Mouse (Mus musculus) small intestine, adult 2 months (tissue): ENCODE results near the gene Top2a. TPM values are rescaled to one million over a fixed set of nuclear protein-coding genes. Genes with fewer than 3 reads are reported as not detected.

Experiments used
- H3K27ac ChIP-seq: fragments of 200-500 bp; 2 replicates; pipeline ENCODE4 v1.5.1; 2012; ENCODE audit warnings: low read depth, low read length, control low read depth, inconsistent platforms; ENCODE audit not compliant: insufficient read depth
- H3K27me3 ChIP-seq: fragments of 200-500 bp; 2 replicates; pipeline ENCODE4 v1.6.1; 2012; ENCODE audit warnings: mild to moderate bottlenecking, moderate library complexity, low read length, inconsistent platforms; ENCODE audit not compliant: control insufficient read depth, insufficient read depth
- H3K36me3 ChIP-seq: fragments of 200-500 bp; 2 replicates; pipeline ENCODE4 v1.6.1; 2012; ENCODE audit warnings: mild to moderate bottlenecking, low read length, control low read depth, inconsistent platforms; ENCODE audit not compliant: control insufficient read depth, insufficient read depth
- H3K4me1 ChIP-seq: fragments of 200-500 bp; 2 replicates; pipeline ENCODE4 v1.6.1; 2012; ENCODE audit warnings: low read length, inconsistent platforms, mixed read lengths; ENCODE audit not compliant: control insufficient read depth, insufficient read depth, insufficient read length
- H3K4me3 ChIP-seq: fragments of 200-500 bp; 2 replicates; pipeline ENCODE4 v1.5.1; 2012; ENCODE audit warnings: low read depth, mild to moderate bottlenecking, control low read depth, inconsistent platforms, low read length, moderate library complexity
- CTCF ChIP-seq: fragments of 200-500 bp; IDR thresholded peaks from 2 replicates; pipeline ENCODE4 v1.5.1; 2012; ENCODE audit warnings: low read depth, mild to moderate bottlenecking, control low read depth, inconsistent platforms, low read length, moderate library complexity, mixed read lengths; ENCODE audit not compliant: insufficient replicate concordance, insufficient read length; ENCODE audit errors: extremely low read depth
- POLR2A ChIP-seq: fragments of 200-500 bp; IDR thresholded peaks from 2 replicates; pipeline ENCODE4 v1.6.1; 2012; ENCODE audit warnings: low read depth, mild to moderate bottlenecking, control low read depth, inconsistent platforms, low read length, moderate library complexity
- WGBS: fragments of 180-500 bp; shearing (Covaris S2); methylation state at CpG from one replicate; pipeline ENCODE4 v1.1.7; 2018; 5-methylcytosine and 5-hydroxymethylcytosine counted together
- polyA plus RNA-seq: library from polyadenylated mRNA; depleted of rRNA; stranded (reverse); fragments of >200 nt; gene quantifications from 2 replicates; pipeline ENCODE4 v1.2.3, GENCODE M21; 2012

The Top2a gene
- polyA plus RNA-seq, 1 experiment: 5.8 TPM

GRCm38 (mm10) chr11:99023094-99023493, 895 bp downstream of the Top2a start:
- peak overlapping the region; percentile 74 for H3K4me3 ChIP-seq
- H3K27ac ChIP-seq: no peak overlapping the region
- WGBS: 3% methylated on average over 4 of the region's 4 CpGs

GRCm38 (mm10) chr11:99022384-99022933, 1.5 kb downstream of the Top2a start:
- peaks cover 5% of the 10 kb centered on the region; the same call in 1 of the 2 replicates for H3K36me3 ChIP-seq
- H3K4me3 ChIP-seq: peak overlapping the region; percentile 31
- H3K27me3 ChIP-seq: no peaks in the 10 kb centered on the region
- H3K4me1 ChIP-seq: no peaks in the 10 kb centered on the region
- WGBS: 29% methylated on average over 5 of the region's 5 CpGs
- TF ChIP-seq POLR2A (no peak), CTCF (no peak)
- H3K27ac ChIP-seq: no peak overlapping the region

More at GRCm38 (mm10) chr11:99023094-99023493, 895 bp downstream of the Top2a start:
- peaks cover 3% of the 10 kb centered on the region; the same call in 1 of the 2 replicates for H3K36me3 ChIP-seq
- H3K4me1 ChIP-seq: no peaks in the 10 kb centered on the region
- no peak for TF ChIP-seq POLR2A
- H3K27me3 ChIP-seq: no peaks in the 10 kb centered on the region

GRCm38 (mm10) chr11:99019844-99020243, 4.1 kb downstream of the Top2a start:
- H3K4me3 ChIP-seq: no peak overlapping the region
- H3K36me3 ChIP-seq: peaks cover 12% of the 10 kb centered on the region
- no peaks in the 10 kb centered on the region for H3K4me1 ChIP-seq
- no peak overlapping the region for H3K27ac ChIP-seq
- 95% methylated on average over 6 of the region's 6 CpGs for WGBS
- TF ChIP-seq CTCF (no peak), POLR2A (no peak)
- no peaks in the 10 kb centered on the region for H3K27me3 ChIP-seq

- H3K27me3 ChIP-seq: no peaks in the 10 kb centered on the region
- no peak for TF ChIP-seq POLR2A
- no peak for TF ChIP-seq CTCF
- WGBS: 95% methylated on average over 1 of the region's 1 CpGs
- no peak overlapping the region for H3K4me3 ChIP-seq
- H3K4me1 ChIP-seq: no peaks in the 10 kb centered on the region
- H3K27ac ChIP-seq: no peak overlapping the region
- H3K36me3 ChIP-seq: peaks cover 29% of the 10 kb centered on the region
Observed at GRCm38 (mm10) chr11:99013856-99014255, 10.1 kb downstream of the Top2a start.

GRCm38 (mm10) chr11:99010706-99011105, 13.3 kb downstream of the Top2a start:
- WGBS: 93% methylated on average over 5 of the region's 5 CpGs
- H3K36me3 ChIP-seq: peaks cover 31% of the 10 kb centered on the region

GRCm38 (mm10) chr11:99010124-99010523, 13.9 kb downstream of the Top2a start:
- 63% methylated on average over 4 of the region's 4 CpGs for WGBS
- H3K4me1 ChIP-seq: no peaks in the 10 kb centered on the region
- TF ChIP-seq POLR2A (no peak), CTCF (no peak)
- no peak overlapping the region for H3K4me3 ChIP-seq
- no peak overlapping the region for H3K27ac ChIP-seq
- H3K27me3 ChIP-seq: no peaks in the 10 kb centered on the region
- H3K36me3 ChIP-seq: peaks cover 29% of the 10 kb centered on the region

More at GRCm38 (mm10) chr11:99010706-99011105, 13.3 kb downstream of the Top2a start:
- no peak overlapping the region for H3K4me3 ChIP-seq
- H3K27ac ChIP-seq: no peak overlapping the region
- H3K4me1 ChIP-seq: no peaks in the 10 kb centered on the region
- no peaks in the 10 kb centered on the region for H3K27me3 ChIP-seq
- no peak for TF ChIP-seq CTCF

GRCm38 (mm10) chr11:99006788-99007187, 17.2 kb downstream of the Top2a start:
- Histone ChIP-seq H3K4me1 (no peaks in the 10 kb centered on the region), H3K36me3 (peaks cover 40% of the 10 kb centered on the region), H3K4me3 (no peak overlapping the region), H3K27ac (no peak overlapping the region), H3K27me3 (no peaks in the 10 kb centered on the region)
- TF ChIP-seq CTCF (no peak), POLR2A (no peak)
- 90% methylated on average over 9 of the region's 9 CpGs for WGBS
